Mouse (Mus musculus): ENCODE results near the gene Tns3. TPM values are rescaled to one million over a fixed set of nuclear protein-coding genes. Genes with fewer than 3 reads are reported as not detected.

The Tns3 gene
- 10 to 100 TPM; 19.5 to 21.4 TPM for total RNA-seq (2021)

DNA sequence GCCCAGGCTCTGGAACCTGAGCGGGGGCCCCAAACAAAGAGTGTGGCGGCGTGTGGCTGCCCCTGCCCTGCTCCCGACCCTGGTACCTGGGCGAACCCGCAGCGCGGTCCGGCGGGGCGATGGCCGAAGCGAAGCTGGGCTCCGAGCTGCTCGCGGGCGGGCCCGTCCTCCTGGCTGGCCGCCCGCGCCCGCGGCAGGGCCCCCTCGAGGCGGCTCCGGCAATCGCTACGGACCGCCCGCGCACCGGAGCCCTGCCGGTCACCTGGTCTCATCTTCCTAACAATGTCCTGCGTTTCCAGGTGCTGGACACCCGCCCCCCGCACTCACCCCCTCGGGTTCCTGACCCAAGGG is at the start of gene Tns3:
TSS of gene Tns3 (minus strand) at position 143 of the 351 bp plus-strand sequence.
- DNase-seq = peak; percentile 50
- intact Hi-C loops (cut with DNase I) = no loop called here

DNA sequence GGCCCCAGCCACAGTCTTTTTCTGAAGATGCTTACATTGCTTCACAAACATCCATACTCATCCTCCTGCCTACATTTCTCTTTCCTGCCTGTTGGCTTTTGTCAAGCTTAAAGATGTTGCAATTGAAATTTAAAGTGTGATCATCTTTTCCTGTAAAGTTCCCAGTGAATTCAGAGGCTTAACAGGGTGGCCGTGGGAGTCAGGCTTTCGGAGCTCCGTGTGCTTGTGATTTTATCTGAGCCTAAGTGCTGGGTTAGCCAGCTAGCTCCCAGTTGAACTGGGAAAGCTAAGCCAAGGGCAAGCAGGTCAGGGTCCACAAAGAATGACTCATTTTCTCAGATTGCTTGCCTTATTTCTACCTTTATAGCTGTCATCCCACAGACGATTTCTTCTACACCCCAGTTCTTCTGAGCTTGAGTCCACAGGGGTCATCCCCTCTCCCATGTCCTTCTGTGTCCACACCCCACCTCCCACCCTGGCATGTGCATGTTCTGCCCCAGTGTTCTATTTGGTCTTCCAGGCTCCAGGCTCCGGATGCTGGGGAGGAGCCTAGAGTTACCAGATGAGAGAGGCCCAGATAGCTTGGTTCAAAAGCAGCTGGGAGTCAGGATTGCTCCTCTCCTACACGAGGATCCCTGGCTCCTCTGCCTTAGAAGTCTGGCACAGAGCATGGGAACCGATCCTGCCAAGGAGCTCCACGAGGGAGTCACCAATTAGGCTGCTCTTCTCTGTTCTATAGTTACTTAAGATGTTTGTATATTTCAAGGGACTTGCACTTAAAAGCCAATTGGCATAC is 42.1 kb upstream of the Tns3 start:
- DNase-seq = no peak
- intact Hi-C loops (cut with DNase I) = no loop called here

DNA sequence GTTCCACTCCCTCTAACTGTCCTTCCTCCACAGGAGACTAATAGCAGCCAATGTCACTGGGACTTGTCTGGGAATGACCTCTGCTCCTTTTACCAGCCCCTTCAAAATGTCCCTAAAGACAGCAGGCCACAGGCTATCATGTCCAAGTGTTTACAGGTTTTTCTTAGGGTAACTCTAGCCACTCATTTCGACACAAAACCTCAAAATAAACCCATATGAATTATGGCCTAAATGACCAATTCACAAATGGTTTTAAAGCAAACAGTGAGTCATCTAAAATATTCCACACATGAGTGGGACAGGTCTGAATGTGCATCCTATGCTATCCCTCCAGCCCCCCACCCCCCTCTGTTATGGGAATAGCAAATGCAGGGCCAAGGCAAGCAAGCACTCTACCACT is 40.8 kb upstream of the Tns3 start:
- DNase-seq = no peak
- intact Hi-C loops (cut with DNase I) = no loop called here

DNA sequence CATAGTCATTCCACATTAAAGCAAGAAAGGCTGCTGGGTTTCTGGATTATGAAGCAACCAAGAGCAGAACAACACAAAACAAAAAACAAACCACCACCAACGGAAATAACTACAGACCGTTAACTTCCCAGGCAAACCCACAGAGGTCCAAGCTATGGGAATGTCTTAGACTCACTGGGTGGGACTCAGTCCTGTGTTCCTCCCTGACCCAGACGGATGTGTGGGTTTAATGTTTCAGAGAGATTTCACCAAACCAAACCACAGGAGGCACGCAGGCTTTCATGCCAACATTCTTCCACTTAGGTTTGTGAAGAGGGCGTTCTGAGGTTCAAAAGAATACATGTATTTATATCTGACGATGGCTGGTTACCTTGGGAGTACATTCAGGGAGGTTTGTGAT is 39.5 kb upstream of the Tns3 start:
- no peak for DNase-seq
- intact Hi-C loops (cut with DNase I) = no loop called here

DNA sequence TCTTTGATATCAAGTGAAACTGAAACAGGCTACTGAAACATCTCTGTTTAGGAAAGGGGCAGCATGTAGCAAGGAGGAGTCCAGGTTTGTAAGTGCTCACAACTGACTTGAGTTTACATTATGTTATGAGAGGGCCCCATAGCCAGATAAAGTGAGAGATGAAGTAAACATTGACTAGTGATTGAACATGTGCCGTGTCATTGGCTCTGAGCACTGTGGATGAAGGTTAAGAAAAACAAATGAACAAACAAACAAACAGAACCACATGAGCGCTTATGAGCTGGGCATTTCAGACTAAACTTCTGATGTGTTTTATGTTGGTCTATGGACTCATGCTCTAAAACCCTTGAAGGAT is 38.2 kb upstream of the Tns3 start:
- intact Hi-C loops (cut with DNase I) = no loop called here
- no peak for DNase-seq

DNA sequence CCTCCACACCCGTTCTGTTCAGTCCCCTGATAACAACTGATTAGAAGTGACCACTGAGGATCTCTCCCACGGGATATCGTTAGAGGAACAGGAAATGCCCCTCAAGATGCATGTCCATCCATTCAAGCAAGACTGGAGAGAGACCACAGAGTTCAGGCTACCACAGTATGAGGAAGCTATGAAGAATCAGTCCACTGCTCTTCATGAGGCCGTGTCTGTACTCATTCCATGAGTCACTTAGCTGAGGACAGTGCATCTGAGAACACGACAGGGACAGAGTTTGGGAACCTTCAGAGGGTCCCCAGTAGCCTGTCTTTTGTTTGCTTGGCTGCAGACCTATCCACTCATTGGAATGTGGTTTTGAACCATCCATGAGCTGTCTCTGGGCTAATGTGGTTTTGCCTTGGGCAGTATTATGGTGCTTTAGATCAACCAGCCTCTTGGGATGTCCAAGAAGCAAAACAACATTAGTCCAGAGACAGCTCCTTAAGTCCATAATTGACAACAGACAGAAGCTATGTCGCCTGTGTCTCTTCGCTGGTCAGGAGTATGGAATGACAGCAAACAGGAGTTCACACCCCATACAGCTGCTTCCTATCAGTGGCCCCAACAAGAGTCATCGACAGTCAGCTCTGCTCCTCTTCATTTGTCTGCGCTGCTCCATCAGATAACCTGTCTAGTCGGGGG is 37.7 kb upstream of the Tns3 start:
- DNase-seq = no peak
- intact Hi-C loops (cut with DNase I) = no loop called here

DNA sequence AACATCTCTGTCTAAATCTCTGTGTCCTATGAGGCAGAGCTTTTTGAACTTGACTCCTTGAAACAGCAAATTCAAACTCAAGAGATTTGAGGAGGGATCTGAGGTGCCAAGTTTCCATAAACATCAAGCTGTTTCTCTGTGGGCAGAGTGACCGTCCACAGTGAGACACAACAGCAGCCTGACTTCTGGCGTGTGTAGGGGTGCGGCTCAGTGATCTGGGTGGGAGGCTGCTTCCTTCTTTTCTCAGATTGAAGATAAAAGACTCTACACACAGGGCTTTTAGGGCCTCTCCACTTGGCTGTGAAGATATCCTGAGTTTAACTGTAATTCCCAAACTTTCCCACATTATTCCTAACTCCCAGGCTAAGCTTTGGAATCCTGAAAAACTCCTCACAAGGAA is 37.1 kb upstream of the Tns3 start:
- no peak for DNase-seq
- intact Hi-C loops (cut with DNase I) = no loop called here

DNA sequence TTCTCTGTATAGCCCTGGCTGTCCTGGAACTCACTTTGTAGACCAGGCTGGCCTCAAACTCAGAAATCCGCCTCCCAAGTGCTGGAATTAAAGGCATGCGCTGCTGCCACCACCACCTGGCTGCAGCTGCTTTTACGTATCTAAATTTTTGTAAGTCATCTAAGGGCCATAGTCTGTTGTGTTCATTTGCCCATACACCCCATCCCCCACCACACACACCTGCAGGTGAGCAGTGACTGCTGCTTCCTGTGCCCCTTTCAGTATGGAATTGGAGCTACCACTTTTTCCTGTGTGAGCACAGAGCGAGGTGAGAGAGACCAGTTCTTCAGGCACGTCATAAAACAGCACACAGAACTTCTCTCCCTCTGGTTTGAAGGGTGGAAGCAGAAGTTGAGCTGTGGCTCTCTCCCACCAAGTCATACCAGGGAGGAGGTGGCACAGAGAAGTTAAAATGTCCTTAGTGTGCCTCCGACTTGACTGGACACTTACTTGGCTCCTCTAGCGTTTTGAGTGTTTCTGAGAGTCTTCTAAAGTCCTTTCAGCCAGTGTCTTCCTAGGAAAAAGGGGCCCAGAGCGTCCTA is 36.4 kb upstream of the Tns3 start:
- intact Hi-C loops (cut with DNase I) = no loop called here
- no peak for DNase-seq

DNA sequence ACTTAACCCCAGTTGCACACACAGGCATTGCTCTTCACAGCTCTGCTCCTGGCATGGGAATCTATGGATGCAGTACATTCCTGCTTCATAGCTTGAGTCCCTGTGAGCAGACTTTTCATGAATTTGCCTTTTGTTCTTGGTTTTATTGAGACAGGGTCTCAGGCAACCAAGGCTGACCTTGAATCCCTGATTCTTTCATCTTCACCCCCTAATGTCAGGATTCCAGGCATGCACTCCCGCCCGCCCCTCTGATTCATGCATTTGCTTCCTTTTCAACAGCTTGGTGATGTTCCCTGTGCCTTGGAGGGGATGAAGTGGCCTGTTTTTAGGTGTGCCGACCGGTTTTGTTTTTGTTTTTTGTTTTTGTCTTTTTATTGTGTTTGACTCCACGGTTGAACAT is 35.4 kb upstream of the Tns3 start:
- no peak for DNase-seq
- intact Hi-C loops (cut with DNase I) = no loop called here

DNA sequence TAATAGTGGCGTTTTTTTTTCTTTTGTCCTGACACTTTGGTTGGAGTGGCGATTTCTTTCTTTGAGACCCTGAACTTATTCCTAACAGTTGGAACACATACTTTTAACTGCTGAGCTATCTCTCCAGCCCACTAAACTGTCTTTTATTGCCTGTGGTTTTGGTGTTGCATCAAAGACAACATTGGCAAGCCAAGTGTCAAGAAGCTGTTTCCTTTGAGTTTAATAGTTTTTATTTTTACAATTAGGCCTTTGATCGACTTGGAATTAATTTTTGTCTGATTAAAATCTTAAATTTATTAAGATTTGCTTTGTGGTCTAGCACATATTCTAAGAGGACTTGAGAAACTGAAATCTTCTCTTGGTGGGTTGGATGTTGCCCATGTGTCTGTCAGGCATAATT is 33.3 kb upstream of the Tns3 start:
- intact Hi-C loops (cut with DNase I) = no loop called here
- DNase-seq = no peak

DNA sequence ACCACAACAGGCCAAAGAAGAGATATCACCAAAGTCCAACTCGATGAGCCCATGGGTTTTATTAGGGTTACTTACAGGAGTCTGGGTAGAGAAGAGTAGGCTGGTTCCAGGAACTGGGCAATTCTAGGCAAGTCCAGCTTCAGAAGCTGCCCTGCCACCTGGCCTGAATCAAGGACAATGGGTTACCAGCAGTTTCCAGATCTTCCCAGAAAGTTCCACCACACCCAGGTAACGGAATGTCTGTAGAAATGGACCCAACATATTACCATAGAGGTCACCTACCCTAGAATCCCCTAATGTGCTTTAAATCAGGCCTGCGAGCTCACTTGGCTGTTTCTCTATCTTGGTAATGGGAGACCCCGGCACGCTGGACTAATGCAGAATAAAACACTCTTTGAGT is 29.8 kb upstream of the Tns3 start:
- no peak for DNase-seq
- intact Hi-C loops (cut with DNase I) = no loop called here

DNA sequence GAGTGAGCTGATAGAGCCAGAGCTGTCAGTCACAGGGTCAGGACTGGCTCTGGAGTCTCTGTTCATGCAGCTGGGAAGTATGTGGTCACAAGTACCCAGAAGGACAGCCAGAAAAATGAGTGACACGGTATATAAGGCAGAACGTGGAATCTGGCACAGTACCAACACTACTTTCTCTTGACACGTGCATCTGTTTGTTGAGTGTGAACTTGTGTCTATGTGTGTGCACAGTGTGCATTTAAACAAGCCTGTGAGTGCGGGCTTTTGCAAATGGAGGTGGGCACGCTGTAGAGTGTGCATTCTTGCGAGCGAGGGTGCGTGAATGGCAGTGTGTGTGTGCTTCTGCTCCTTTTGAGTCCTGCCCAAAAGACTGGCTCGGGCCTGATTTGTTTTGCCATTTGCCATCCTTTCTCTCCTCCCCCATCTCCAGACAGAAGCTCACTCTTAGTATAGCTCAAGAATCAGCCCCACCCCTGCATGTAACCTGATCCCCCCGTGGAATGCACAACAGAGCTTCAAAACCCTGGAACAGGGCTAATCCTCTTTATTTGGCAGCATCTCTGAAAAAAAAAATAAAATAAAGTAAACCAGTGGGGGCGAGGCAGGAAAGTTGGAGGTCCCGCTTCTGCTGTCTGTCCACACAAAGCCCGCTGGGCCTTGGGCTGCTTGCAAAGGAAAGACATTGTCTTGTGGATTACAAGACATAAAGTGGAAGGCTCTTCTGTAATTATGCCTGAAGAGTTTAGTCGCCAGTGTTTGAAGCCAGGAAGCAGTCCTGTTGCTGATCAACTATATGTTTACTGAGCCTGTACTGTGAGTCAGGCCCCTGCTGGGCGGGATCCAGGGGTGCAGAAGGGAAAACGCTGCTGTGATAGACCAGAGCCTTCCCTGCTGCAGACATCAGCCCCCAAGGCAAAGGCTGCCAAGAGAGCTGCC is 28.5 kb upstream of the Tns3 start:
- intact Hi-C loops (cut with DNase I) = no loop called here
- no peak for DNase-seq

DNA sequence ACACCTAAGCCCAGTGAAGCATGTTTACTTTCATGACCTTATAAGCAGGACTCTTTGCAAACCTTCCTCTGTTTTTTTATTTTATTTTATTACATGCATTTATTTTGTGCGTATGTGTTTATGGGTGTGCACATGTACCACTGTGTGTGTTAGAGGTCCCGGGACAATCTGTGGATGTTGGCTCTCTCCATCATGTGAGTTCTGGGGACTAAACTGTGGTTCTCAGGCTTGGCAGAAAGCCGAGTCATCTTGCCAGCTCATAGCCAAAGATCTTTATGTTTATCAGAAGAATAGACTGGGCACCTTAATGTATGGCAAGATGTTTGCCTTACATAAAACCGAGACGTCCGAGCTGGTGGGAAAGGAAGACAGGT is 27.8 kb upstream of the Tns3 start:
- intact Hi-C loops (cut with DNase I) = no loop called here
- peak; percentile 23 for DNase-seq

DNA sequence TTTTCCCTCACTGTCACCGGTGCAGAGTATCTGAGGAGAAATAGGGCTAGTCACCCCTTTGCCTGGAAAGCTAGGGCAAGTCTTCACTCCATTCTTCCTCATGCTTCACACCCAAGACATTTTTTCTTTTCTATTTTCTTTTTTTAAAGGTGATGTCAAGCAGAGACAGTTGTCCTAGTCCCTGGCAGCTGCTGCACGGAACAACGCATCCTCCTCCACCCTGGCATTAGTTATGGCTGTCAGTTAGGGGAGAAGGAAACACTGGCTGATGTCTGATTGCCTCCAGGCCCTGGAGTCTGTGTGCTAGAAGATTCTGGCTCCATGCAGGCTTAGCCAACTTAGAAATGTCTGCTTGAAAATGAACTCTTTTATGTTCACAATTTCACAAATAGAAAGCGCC is 27.3 kb upstream of the Tns3 start:
- intact Hi-C loops (cut with DNase I) = no loop called here
- DNase-seq = no peak

DNA sequence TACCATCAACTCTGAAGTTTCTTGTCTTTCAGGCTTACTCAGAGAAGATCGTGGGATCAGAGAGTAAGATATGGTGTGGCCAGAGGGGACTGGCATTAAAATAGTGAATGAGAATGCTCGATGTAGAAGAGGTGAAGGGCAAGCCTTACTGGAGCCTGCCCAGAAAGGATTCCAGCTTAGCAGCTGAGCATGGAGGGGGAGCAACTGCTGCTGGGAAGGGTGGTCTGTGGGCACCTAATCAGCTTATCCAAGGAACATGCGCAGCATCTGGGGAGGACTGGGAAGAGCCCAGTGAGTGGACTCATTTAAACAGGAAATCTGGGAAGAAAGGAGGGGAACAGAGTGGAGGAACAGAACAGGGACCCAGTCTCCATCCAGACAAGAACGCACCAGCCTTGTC is 26.3 kb upstream of the Tns3 start:
- intact Hi-C loops (cut with DNase I) = no loop called here
- DNase-seq = no peak

DNA sequence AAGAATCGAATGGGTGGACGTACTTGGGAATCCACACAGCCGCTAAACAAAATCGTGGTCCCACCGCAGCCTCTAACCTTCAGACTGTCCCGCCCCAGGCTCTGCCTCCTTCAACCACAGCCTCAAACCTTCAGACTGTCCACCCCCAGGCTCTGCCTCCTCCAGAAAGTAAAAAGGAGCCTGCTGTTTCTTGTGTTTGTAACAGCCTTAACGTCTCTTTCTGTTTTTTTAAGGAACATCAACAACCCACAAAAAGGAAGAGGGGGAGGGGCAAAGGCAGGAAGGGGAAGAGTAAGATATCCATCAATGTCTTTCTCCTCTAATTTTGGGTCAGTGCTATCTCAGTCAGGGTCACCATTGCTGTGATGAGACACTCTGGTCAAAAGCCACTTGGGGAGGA is 25.2 kb upstream of the Tns3 start:
- DNase-seq = no peak
- intact Hi-C loops (cut with DNase I) = no loop called here

DNA sequence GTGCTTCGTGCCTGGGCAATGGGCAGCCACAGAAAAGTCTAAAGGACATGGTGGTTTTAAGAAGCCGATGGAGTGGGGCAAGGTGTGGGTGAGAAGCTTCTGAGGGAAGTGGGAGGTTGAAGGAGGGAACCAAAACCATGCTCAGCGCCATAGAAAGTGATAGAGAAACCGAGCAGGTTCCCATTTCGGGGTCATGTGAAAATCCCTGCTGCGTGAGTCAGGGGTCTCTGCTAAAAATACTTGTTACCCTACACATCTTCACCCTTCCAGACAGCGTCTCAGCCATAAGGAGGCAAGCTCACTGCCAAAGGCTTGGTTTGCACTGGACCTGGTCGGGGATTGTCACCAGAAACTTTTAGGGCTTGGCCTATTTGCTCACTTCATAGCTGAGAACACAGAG is 24.6 kb upstream of the Tns3 start:
- DNase-seq = no peak
- intact Hi-C loops (cut with DNase I) = no loop called here

DNA sequence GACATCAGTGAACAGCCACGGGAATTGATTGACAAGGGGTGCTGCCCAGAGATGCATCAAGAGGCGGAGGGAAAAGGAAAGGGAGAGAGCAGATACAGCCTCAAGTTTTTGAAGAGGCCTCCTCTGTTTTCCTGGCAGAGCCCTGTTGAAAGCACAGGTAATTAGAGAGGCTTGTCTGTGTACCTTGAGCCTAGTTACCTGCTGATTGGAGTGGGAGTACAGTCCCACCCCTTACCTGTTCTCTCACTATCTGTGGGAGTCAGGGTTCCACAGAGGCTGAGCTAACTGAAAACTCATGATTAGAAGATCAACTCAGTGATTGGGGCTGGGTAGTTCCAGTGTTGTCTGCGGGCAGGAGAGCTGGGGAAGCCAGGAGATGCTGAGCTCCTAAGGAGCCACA is 22.2 kb upstream of the Tns3 start:
- intact Hi-C loops (cut with DNase I) = no loop called here
- no peak for DNase-seq

DNA sequence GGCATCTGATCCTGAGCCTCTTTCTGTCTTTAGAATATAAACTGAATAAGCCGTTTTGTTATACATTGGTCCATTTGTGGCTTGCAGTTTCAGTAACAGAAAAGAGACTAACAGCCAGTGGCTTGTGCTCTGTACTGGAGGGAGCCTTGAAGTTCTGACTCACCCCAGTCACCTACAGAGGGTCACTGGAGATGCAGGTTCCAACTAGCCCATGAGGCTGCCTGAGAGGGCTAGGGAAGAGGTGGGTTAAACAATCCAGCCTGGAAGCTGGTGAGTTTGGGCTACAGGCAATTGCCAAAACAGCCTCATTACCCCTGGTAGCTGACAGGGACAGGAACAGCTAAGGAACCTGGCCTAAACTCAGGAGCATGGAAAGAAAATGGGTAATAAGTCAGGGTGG is 21.7 kb upstream of the Tns3 start:
- intact Hi-C loops (cut with DNase I) = no loop called here
- no peak for DNase-seq

DNA sequence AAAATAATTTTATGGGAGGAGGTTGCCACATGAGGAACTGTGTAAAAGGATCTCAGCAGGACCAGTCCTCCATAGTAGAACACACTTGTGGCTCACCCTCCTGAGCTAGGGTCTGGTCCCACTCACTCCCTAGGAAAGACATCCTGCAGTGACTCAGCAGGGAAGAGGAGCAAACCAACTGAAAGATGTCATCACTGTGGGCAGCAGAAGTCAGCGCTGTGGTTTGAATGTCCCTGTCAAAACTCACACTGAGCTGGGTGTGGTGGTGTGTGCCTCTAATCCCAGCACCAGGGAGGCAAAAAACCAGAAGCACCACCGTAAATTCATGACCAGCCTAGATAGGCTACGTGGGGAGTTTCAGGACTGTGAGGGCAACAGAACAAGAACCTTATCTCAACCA is 20.9 kb upstream of the Tns3 start:
- no peak for DNase-seq
- intact Hi-C loops (cut with DNase I) = no loop called here

DNA sequence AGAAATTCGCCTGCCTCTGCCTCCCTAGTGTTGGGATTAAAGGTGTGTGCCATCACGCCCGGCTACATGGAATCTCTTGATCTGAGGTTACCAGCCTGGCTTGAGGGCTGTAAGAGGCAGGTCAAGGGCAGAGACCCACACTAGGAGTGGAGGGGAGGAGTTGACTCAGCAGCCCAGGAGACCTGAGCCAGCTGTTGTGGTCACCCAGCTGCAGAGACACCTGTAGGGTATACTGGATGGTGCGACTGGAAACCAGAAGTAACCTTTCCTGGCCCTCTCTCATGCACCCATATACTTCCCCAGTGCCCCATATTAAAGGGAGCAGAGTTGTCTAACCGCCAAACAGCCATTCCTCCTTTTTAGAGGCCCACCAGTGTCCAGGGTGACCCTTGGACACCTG is 19.9 kb upstream of the Tns3 start:
- DNase-seq = no peak
- intact Hi-C loops (cut with DNase I) = no loop called here

DNA sequence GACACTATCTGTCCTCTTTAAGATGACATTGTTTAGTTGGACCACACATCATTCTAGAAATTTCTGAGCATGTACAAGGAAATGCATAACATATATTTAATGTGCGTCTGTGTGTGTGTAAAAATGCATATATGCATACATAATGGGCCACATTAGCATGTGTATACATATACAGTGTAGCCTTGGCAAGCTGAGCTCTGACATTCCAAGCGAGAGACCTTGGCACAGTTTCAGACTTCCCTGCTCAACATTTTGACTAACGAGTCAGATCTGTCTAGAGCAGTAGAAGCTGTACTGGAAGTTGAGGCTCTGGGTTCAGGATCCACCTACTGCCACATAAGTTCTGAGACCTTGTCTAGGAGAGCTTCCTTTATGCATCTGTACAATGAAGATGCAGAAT is 17.0 kb upstream of the Tns3 start:
- intact Hi-C loops (cut with DNase I) = no loop called here
- no peak for DNase-seq

All from left cerebral cortex, postnatal 4 days (tissue).